Mouse (Mus musculus) embryonic facial prominence, embryonic 10.5 days (tissue): ENCODE measurements around the gene Wiz. TPM values are rescaled to one million over a fixed set of nuclear protein-coding genes. Genes with fewer than 3 reads are reported as not detected.

Experiments
- DNase-seq: peaks from one replicate; pipeline ENCODE4 v3.0.0-alpha.2; 2017; ENCODE audit warnings: low spot score
- H3K27ac ChIP-seq: fragments of 300-500 bp; sonication (generic); replicated peaks from 2 replicates; pipeline ENCODE4 v1.5.1; 2016; ENCODE audit warnings: mild to moderate bottlenecking
- H3K27me3 ChIP-seq: fragments of 300-500 bp; sonication (generic); replicated peaks from 2 replicates; pipeline ENCODE4 v1.6.1; 2016; ENCODE audit warnings: low read depth, mild to moderate bottlenecking; ENCODE audit not compliant: poor library complexity, severe bottlenecking
- H3K36me3 ChIP-seq: fragments of 300-500 bp; sonication (generic); replicated peaks from 2 replicates; pipeline ENCODE4 v1.6.1; 2016; ENCODE audit warnings: mild to moderate bottlenecking, moderate library complexity
- H3K4me1 ChIP-seq: fragments of 300-500 bp; sonication (generic); 2 replicates; pipeline ENCODE4 v1.6.1; 2016
- H3K4me3 ChIP-seq: fragments of 300-500 bp; sonication (generic); 2 replicates; pipeline ENCODE4 v1.5.1; 2016; ENCODE audit warnings: mild to moderate bottlenecking, moderate library complexity
- H3K9me3 ChIP-seq: fragments of 300-500 bp; sonication (generic); 2 replicates; pipeline ENCODE4 v1.6.1; 2016; ENCODE audit warnings: mild to moderate bottlenecking
- WGBS: fragments of 180-500 bp; shearing (Covaris S2); methylation state at CpG from one replicate; pipeline ENCODE4 v1.1.7; 2016; 5-methylcytosine and 5-hydroxymethylcytosine counted together
- polyA plus RNA-seq: library from polyadenylated mRNA; unstranded; fragments of >200 nt; fragmentation: Nextera tagmentation; extraction: Ambion mirVana; gene quantifications from 2 replicates; pipeline ENCODE4 v1.2.1, GENCODE M21; 2016

The Wiz gene
- polyA plus RNA-seq, 1 experiment from 2014 or later = 35.2 TPM

DNA sequence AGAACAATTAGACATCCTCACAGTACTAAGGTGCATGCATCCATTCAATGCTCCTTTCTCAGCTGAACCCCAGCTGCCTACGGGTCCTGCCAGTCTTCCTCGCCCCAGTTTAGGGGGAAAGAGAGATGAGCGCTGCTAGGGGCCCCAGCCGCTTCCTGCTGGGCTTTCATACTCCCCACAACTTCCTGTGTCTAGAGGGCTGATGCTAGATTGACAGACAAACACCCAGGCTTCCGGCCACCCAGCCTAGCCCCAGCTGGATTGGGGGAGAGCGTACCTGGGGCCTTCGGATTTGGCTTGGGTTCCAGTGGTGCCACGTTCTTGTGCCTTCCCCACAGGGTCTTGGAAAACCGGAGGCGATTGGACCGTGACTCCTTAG lies 13.5 kb upstream of the Wiz start:
- no peak overlapping the region for H3K27ac ChIP-seq
- no peaks in the 10 kb centered on the region for H3K9me3 ChIP-seq
- no peaks in the 10 kb centered on the region for H3K36me3 ChIP-seq
- no peaks in the 10 kb centered on the region for H3K4me1 ChIP-seq
- DNase-seq = no peak
- H3K4me3 ChIP-seq = no peak overlapping the region
- 74% methylated on average over 11 of the region's 11 CpGs for WGBS
- peaks cover 31% of the 10 kb centered on the region for H3K27me3 ChIP-seq

DNA sequence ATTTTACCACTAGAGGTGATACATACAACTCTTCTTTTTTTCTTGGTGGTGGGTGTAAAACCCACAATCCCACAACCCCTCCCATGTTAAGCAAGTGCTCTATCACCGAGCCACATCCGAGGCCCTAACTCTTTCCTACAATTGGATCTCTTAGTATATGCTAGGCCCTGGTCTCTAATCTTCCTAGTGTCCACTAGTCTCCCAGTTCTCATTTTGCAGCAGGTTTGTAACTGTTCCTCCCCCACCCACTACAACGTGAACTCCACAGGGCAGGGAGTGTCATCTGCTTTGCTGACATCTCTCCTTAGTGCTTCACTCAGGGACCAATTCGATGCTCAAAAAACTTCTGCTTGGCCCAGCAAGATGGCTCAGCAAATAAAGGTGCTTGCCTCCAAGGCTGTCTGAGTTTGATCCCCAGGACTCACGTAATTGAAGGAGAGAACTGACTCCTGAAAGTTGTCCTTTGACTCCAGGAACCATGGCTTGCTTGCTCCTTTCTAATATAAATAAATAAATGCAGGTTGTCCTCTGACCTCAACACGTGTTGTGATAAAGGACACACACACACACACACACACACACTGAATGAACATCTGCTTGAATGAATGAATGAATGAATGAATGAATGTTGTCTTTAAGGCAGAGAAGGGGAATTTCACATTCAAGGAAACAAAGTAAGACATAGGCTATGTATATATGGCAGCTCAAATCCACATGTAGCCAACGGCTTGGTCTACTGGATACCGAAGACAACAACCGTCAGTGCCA lies 13.0 kb upstream of the Wiz start:
- Histone ChIP-seq H3K9me3 (no peaks in the 10 kb centered on the region), H3K4me3 (no peak overlapping the region), H3K27me3 (peaks cover 37% of the 10 kb centered on the region), H3K36me3 (no peaks in the 10 kb centered on the region), H3K27ac (no peak overlapping the region), H3K4me1 (no peaks in the 10 kb centered on the region)
- WGBS = 84% methylated on average over 9 of the region's 9 CpGs
- no peak for DNase-seq

DNA sequence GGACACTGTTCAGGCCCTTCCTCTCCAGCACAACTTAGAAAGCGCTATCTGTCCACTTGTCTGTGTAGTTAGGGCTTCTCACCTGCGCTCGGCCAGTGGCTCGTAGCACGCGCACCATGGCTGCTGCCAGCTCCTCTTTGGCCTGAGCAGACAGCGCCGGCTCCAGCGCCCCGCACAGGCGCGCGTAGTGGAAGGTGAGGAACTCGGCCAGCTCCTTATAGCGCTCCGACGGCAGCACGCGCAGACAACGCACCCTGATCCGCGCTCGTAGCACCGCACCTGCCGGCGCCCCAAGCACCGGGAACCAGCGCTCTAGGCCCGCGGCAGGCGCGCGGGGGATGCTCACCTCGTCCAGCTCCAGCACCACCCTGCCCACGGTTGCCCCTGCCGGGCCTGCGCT lies 7.0 kb upstream of the Wiz start:
- peak; percentile 40 for DNase-seq
- H3K4me3 ChIP-seq = peak overlapping the region; percentile 46
- 4% methylated on average over 37 of the region's 37 CpGs for WGBS
- peaks cover 23% of the 10 kb centered on the region for H3K4me1 ChIP-seq
- H3K27ac ChIP-seq = no peak overlapping the region
- peaks cover 96% of the 10 kb centered on the region for H3K27me3 ChIP-seq
- no peaks in the 10 kb centered on the region for H3K36me3 ChIP-seq
- H3K9me3 ChIP-seq = no peaks in the 10 kb centered on the region

DNA sequence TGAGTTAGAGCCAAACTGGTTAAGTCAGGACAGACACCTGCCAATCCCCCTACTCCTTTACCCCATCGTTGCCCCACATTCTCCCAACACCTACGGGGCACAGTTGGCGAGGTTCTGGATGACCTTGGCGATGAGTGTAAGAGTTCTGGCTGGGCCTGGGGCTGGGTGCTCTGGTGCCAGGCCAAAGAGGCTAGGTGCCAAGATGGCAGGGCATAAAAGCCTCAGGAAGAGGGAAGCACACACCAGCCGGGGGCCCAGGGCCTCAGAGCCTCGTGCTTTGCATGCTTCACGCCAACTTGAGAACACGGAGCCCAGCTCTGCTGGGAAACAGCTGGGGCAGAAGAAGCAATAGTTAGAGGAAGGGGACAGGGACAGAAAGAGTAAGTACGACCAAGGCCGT lies 4.7 kb upstream of the Wiz start:
- no peak for DNase-seq
- WGBS = 90% methylated on average over 10 of the region's 10 CpGs

DNA sequence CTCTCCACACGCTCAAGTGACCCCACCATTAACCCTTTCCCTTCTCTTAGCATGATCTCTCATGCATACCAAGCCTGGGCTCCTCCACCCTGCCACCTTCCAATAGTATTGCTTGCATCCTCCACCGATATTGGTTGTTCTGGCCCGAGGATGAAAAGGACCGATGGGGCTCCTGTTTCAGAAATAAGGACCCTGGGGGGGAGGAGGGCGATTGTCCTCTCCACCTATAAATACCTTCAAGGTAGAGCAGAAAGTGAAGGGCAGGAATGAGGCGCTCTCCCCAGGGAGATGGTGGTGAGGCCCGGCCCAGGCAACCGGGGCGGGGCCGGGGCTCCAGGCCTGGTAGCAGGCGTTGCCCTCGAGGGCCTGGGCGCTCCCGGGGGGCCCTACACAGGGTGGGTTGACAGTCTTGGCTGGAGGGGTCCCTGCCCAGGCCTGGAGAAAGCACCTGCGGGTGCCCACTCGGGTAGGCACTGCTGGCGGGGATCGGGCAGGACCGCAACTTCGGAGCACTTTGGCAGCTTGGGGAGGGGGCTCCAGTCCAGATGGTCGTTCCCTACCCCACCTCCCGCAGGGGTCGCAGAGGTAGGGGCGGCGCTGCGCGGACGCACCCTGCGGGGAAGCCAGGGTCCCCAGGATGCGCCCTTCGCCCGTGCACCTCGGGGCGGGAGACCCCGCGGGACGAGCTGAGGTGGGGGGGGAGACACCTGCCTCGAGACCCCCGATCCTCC lies 704 bp downstream of the Wiz start:
- DNase-seq = peak; percentile 51
- 1% methylated on average over 34 of the region's 39 CpGs for WGBS
- Histone ChIP-seq H3K9me3 (no peaks in the 10 kb centered on the region), H3K27me3 (peaks cover 41% of the 10 kb centered on the region), H3K36me3 (peaks cover 18% of the 10 kb centered on the region), H3K27ac (peak overlapping the region; percentile 91), H3K4me3 (peak overlapping the region; percentile 86), H3K4me1 (peaks cover 33% of the 10 kb centered on the region)

More for the DNA sequence above, 4.7 kb upstream of the Wiz start:
- no peaks in the 10 kb centered on the region for H3K9me3 ChIP-seq
- H3K4me1 ChIP-seq = peaks cover 28% of the 10 kb centered on the region
- no peak overlapping the region for H3K27ac ChIP-seq
- peaks cover 91% of the 10 kb centered on the region for H3K27me3 ChIP-seq
- no peaks in the 10 kb centered on the region for H3K36me3 ChIP-seq
- no peak overlapping the region for H3K4me3 ChIP-seq

DNA sequence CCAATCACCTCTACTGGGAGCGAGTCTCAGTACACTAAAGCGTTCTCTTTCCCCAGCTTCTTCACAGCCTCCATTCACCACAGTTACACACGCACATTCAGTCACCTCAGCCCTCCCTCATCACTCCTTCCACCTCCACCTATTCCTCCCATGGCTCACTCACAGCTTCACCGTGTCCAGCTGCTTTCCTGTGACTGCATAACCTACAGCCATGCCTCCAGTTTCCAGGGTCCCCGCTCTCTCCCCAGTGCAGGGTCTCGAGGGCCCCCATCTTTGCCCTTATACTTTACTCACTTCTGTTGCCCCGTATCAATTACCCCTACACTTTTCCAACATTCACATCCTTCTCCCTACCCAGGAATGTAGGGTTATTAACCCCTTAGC lies 1.3 kb downstream of the Wiz start:
- H3K36me3 ChIP-seq = peaks cover 24% of the 10 kb centered on the region
- peak overlapping the region; percentile 86 for H3K4me3 ChIP-seq
- H3K27me3 ChIP-seq = peaks cover 35% of the 10 kb centered on the region
- H3K9me3 ChIP-seq = no peaks in the 10 kb centered on the region
- H3K27ac ChIP-seq = peak overlapping the region; percentile 91; the same call in 1 of the 2 replicates
- no peak for DNase-seq
- 28% methylated on average over 7 of the region's 7 CpGs for WGBS
- peaks cover 32% of the 10 kb centered on the region for H3K4me1 ChIP-seq

DNA sequence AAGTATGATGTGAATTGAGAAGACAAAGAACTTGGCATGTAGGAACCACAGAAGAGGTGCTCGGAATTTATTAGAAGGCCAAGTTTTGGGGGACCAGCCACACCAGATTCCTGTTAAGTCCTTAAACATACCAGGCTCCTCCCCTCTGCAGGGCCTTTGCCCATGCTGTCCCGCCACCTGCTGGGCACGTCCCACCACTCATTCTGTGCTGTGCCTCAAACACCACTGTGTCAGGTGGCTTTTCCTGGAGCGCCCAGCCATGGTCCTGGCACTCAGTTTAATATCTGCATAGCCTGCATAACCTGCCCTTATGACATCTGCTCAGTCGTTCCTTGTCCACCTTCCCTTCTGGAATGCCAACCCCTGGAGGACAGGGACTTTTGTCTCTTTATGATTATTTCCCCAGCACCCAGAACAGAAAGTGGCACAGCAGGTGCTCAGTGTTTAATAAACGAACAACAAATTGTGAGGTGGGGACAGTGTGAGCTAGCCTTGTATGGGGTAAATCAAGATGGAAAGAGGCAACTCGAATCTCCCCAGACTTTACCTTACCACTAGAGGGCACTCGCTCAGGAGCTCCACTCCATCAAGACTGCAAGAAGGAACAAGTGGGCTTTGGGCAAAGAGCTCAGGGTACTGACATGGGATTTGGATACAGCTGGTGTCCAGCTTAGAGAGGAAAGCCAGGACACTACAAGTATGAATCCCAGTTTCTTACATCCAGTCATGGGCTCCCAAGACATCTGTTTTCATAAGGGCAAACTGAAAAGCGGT lies 2.4 kb downstream of the Wiz start:
- 67% methylated on average over 9 of the region's 9 CpGs for WGBS
- H3K4me1 ChIP-seq = peaks cover 22% of the 10 kb centered on the region
- H3K4me3 ChIP-seq = no peak overlapping the region
- no peak overlapping the region for H3K27ac ChIP-seq
- DNase-seq = no peak
- peaks cover 32% of the 10 kb centered on the region for H3K36me3 ChIP-seq
- H3K27me3 ChIP-seq = peaks cover 24% of the 10 kb centered on the region
- no peaks in the 10 kb centered on the region for H3K9me3 ChIP-seq

DNA sequence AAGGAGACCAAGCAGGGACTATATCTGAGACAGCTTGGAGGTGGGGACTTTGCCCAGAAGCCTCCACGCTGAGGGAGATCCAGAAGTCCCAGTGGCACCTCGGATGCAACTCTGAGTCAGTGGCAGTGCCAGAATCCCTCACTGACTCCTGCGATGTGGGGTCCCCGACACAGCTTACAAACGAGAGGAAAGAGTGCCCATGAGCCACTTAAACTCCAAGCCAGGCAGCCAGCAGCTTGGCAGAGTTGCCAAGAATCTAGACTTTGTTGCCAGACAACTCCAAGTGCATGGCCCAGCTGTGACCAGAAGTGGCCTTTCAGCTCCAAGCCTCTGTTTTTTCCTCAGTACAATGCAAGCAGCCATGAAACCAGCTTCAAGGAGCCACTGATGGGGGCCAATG lies 5.6 kb downstream of the Wiz start:
- no peak for DNase-seq
- H3K4me1 ChIP-seq = peaks cover 20% of the 10 kb centered on the region
- 0 out of 2 replicates have a peak, but pooled peaks cover 4% of the 10 kb centered on the region for H3K27me3 ChIP-seq
- H3K4me3 ChIP-seq = no peak overlapping the region
- H3K27ac ChIP-seq = no peak overlapping the region
- peaks cover 41% of the 10 kb centered on the region for H3K36me3 ChIP-seq
- no peaks in the 10 kb centered on the region for H3K9me3 ChIP-seq
- WGBS = 86% methylated on average over 5 of the region's 5 CpGs

DNA sequence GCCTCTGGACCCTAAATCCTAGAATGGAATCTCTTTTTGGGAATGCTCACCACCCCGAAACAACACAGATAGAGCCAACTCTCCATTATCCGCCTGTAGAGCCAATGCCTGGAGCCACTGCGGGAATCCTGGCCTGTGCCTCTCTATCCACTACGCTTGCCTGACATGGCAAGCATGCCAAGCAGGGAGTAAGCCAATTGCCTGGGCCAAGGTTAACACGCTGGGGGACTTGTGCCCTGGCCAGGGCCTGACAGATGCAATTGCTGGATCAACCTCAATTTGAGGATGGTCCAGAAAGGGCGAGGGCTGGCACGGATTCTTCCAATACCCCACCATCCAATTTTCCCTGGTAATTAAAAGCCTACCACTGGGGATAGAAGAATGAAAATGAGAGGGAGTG lies 6.7 kb downstream of the Wiz start:
- WGBS = 91% methylated on average over 7 of the region's 7 CpGs
- Histone ChIP-seq H3K27me3 (no peaks in the 10 kb centered on the region), H3K27ac (no peak overlapping the region), H3K4me1 (peaks cover 9% of the 10 kb centered on the region), H3K9me3 (no peaks in the 10 kb centered on the region), H3K36me3 (peaks cover 52% of the 10 kb centered on the region), H3K4me3 (no peak overlapping the region)
- no peak for DNase-seq

DNA sequence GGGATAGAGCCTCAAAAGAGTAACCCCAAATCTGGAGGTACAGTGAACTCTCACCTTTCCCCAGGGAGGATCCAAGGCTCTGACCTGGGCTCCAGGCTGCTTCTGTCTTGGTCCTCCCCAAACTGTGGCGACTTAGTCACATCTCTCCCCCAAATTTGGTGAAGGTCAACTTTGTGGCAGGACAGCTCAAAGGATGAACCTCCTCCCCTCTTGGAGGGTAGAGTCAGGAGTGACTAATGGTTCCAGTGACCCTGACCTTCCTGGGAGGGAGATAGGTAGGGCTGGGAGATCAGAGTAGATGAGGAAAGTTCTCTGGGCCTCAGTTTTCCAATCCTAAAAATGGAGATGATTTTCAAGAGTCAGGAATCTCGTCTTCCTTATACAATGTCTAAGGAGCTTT lies 10.5 kb downstream of the Wiz start:
- peaks cover 11% of the 10 kb centered on the region for H3K4me1 ChIP-seq
- H3K4me3 ChIP-seq = no peak overlapping the region
- no peak for DNase-seq
- H3K9me3 ChIP-seq = no peaks in the 10 kb centered on the region
- peaks cover 50% of the 10 kb centered on the region for H3K36me3 ChIP-seq
- 76% methylated on average over 2 of the region's 2 CpGs for WGBS
- no peaks in the 10 kb centered on the region for H3K27me3 ChIP-seq
- H3K27ac ChIP-seq = no peak overlapping the region

DNA sequence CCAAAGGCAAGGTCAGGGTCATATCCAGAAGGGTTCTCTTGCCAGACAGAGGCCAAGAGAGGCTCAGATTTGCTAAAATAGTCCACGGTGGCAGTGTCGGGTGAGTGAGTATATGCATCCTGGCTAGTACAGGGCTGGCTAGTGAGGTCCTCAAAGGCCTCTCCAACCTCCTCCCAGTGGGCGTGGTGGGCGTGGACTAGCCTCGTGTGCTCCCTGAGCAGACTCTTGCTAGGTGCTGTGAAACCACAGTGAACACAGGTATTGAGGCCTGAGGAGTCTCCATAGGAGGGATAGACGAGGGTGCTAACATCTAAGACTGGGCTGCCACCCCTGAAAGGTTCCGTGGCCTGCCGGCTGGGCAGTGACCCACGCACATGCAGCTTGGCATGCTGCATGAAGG lies 12.1 kb downstream of the Wiz start:
- DNase-seq = no peak
- 85% methylated on average over 9 of the region's 9 CpGs for WGBS
- H3K9me3 ChIP-seq = no peaks in the 10 kb centered on the region
- H3K4me1 ChIP-seq = peaks cover 11% of the 10 kb centered on the region
- H3K27me3 ChIP-seq = no peaks in the 10 kb centered on the region
- no peak overlapping the region for H3K4me3 ChIP-seq
- H3K27ac ChIP-seq = no peak overlapping the region
- H3K36me3 ChIP-seq = peaks cover 34% of the 10 kb centered on the region

DNA sequence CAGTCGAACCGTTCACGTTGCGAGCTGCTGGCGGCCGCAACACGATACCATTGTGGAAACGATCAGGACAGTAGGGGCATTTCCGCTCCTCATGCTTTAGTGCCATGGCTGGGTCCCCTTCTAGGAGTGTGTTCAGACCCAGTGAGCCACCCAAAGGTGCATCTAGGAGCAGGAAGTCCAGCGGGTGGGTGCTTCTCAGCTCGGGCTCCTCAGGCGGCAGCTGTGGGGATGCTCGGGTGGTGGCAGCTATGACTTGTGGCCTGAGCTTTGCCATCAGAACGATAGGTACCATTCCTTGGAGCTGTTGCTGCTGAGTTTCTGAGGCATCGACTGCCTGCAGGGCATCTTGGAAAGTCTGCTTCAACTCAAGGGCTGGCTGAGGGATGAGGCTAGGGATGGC lies 12.8 kb downstream of the Wiz start:
- Histone ChIP-seq H3K36me3 (peaks cover 33% of the 10 kb centered on the region), H3K27ac (no peak overlapping the region), H3K4me1 (peaks cover 11% of the 10 kb centered on the region), H3K9me3 (no peaks in the 10 kb centered on the region), H3K4me3 (no peak overlapping the region), H3K27me3 (no peaks in the 10 kb centered on the region)
- DNase-seq = no peak
- 87% methylated on average over 15 of the region's 15 CpGs for WGBS
